Mouse (Mus musculus) olfactory bulb, adult 2 months (tissue): ENCODE results near the gene Sh3pxd2a.

Experiments
- CTCF ChIP-seq: fragments of 200-500 bp; IDR thresholded peaks from 2 replicates; pipeline ENCODE4 v1.5.1; 2012; ENCODE audit warnings: low read depth, mild to moderate bottlenecking, low read length, moderate library complexity; ENCODE audit not compliant: insufficient read depth
- POLR2A ChIP-seq: fragments of 200-500 bp; IDR thresholded peaks from 2 replicates; pipeline ENCODE4 v1.6.1; 2012; ENCODE audit warnings: mild to moderate bottlenecking, low read depth, low read length, moderate library complexity; ENCODE audit not compliant: insufficient read depth

DNA sequence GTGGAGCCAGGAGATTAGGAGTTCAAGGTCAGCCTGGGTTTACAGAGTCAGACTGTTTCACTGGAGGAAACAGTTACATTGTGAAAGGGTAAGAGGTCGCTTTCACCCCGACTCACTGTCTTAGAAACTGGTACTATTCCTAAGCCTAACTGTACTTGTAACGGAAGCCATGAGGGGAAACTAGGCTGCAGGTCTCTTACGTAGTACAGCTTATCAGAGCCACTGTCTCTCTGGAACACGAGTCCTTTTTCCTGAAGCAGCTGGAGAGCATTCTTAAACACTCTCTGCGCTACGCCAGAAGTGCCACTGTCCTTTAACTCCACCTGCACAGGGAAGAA lies 45.9 kb upstream of the Sh3pxd2a start:
- TF ChIP-seq CTCF (no peak), POLR2A (no peak)
